ENCODE assay signal across 8 mouse cellular contexts in genomic region chr12:73909013-73909575, GRCm38 (mm10). TPM values are rescaled to one million over a fixed set of nuclear protein-coding genes. Genes with fewer than 3 reads are reported as not detected.
DNase-seq lines count a peak whose midpoint lies in the region; ATAC-seq lines count a peak whose summit lies in the region.

No protein-coding gene starts in this region.

- H3K9me3 ChIP-seq in megakaryocyte, embryonic 14.5 days: no peaks in the 10 kb centered on the region
- H3K9me3 ChIP-seq in embryonic facial prominence, embryonic 10.5 days: no peaks in the 10 kb centered on the region
- H3K9me3 ChIP-seq in intestine, embryonic 15.5 days: no peaks in the 10 kb centered on the region
- H3K9me3 ChIP-seq in neural tube, embryonic 15.5 days (replicated peaks): no peaks in the 10 kb centered on the region

- no peak for ATAC-seq in megakaryocyte, adult 5-6 weeks (ENCODE audit: poor library complexity, severe bottlenecking)
- ATAC-seq in intestine, embryonic 15.5 days: no peak
- no peak for ATAC-seq in neural tube, embryonic 15.5 days (ENCODE audit: low FRiP score)

- no peaks in the 10 kb centered on the region for H3K36me3 ChIP-seq in megakaryocyte, embryonic 14.5 days (replicated peaks; ENCODE audit: low read length)
- H3K36me3 ChIP-seq in embryonic facial prominence, embryonic 10.5 days (replicated peaks): no peaks in the 10 kb centered on the region
- H3K36me3 ChIP-seq in intestine, embryonic 15.5 days: no peaks in the 10 kb centered on the region
- no peaks in the 10 kb centered on the region for H3K36me3 ChIP-seq in neural tube, embryonic 15.5 days

- H3K4me3 ChIP-seq in megakaryocyte, embryonic 14.5 days (replicated peaks): peak overlapping the region; percentile 97
- peak overlapping the region; percentile 96 for H3K4me3 ChIP-seq in embryonic facial prominence, embryonic 10.5 days
- H3K4me3 ChIP-seq in intestine, embryonic 15.5 days (replicated peaks): peak overlapping the region; percentile 80
- peak overlapping the region; percentile 71 for H3K4me3 ChIP-seq in neural tube, embryonic 15.5 days (replicated peaks)

- H3K4me2 ChIP-seq in intestine, embryonic 15.5 days (replicated peaks): peak overlapping the region; percentile 70
- peak overlapping the region; percentile 62 for H3K4me2 ChIP-seq in neural tube, embryonic 15.5 days

- H3K4me1 ChIP-seq in megakaryocyte, embryonic 14.5 days: peaks cover 15% of the 10 kb centered on the region; the same call in 1 of the 2 replicates
- peaks cover 31% of the 10 kb centered on the region for H3K4me1 ChIP-seq in embryonic facial prominence, embryonic 10.5 days
- H3K4me1 ChIP-seq in intestine, embryonic 15.5 days (replicated peaks): no peaks in the 10 kb centered on the region
- peaks cover 18% of the 10 kb centered on the region for H3K4me1 ChIP-seq in neural tube, embryonic 15.5 days

- no peaks in the 10 kb centered on the region for H3K27me3 ChIP-seq in megakaryocyte, embryonic 14.5 days (replicated peaks)
- H3K27me3 ChIP-seq in embryonic facial prominence, embryonic 10.5 days (replicated peaks; ENCODE audit: low read depth, poor library complexity, severe bottlenecking): no peaks in the 10 kb centered on the region
- H3K27me3 ChIP-seq in intestine, embryonic 15.5 days (replicated peaks): no peaks in the 10 kb centered on the region
- H3K27me3 ChIP-seq in neural tube, embryonic 15.5 days (replicated peaks): no peaks in the 10 kb centered on the region

- peak overlapping the region; percentile 94 for H3K9ac ChIP-seq in intestine, embryonic 15.5 days
- H3K9ac ChIP-seq in neural tube, embryonic 15.5 days (replicated peaks): peak overlapping the region; percentile 99

- intact Hi-C loops in left cerebral cortex, postnatal 14 days (cut with DNase I): loop anchor here (2.0 kb wide), 1 partner anchor 200 kb away; no protein-coding TSS in a partner anchor

- no peak for DNase-seq in embryonic facial prominence, embryonic 10.5 days (ENCODE audit: low spot score)
- DNase-seq in left cerebral cortex, postnatal 14 days (ENCODE audit: low spot score in 2 of 2): no peak
- DNase-seq in kidney, postnatal 25 days: no peak
- no peak for DNase-seq in spleen, postnatal 14 days (ENCODE audit: low spot score in 2 of 2)

- 13% methylated on average over 6 of the region's 6 CpGs for WGBS in embryonic facial prominence, embryonic 10.5 days
- WGBS in intestine, embryonic 15.5 days: 2% methylated on average over 6 of the region's 6 CpGs
- WGBS in neural tube, embryonic 15.5 days: 4% methylated on average over 6 of the region's 6 CpGs

- H3K27ac ChIP-seq in embryonic facial prominence, embryonic 10.5 days (replicated peaks): peak overlapping the region; percentile 99
- H3K27ac ChIP-seq in intestine, embryonic 15.5 days: no peak overlapping the region
- H3K27ac ChIP-seq in neural tube, embryonic 15.5 days (replicated peaks): no peak overlapping the region

RNA-seq across cellular contexts. Expression of gene Hif1a, which starts 7.9 kb away (rescaled TPM):
- 1.3 and 2.8 TPM in 2 replicates for polyA plus RNA-seq in megakaryocyte, embryonic 14.5 days (2012; ENCODE audit: insufficient read depth, low replicate concordance)
- 68.4 and 70.9 TPM in 2 replicates for total RNA-seq in megakaryocyte, adult 5-6 weeks (2015)
- total RNA-seq in megakaryocyte, adult 5-6 weeks (2017): 85.4 and 89.4 TPM in 2 replicates
- 90.5 and 91.7 TPM in 2 replicates for polyA plus RNA-seq in embryonic facial prominence, embryonic 10.5 days (2016; fragmentation: Nextera tagmentation; extraction: Ambion mirVana)
- polyA plus RNA-seq in intestine, embryonic 15.5 days (2015; fragmentation: Nextera tagmentation; extraction: Ambion mirVana): 56.2 and 68.8 TPM in 2 replicates
- 74.0 and 74.1 TPM in 2 replicates for polyA plus RNA-seq in neural tube, embryonic 15.5 days (2015; fragmentation: Nextera tagmentation; extraction: Ambion mirVana)
- 10 to 100 TPM; 62.0 to 67.4 TPM for total RNA-seq in left cerebral cortex, postnatal 14 days (2021)

RNA-seq across cellular contexts. Expression of gene Gm49321, which starts 28.4 kb away (rescaled TPM):
- not detected in 2 replicates for polyA plus RNA-seq in megakaryocyte, embryonic 14.5 days (2012; ENCODE audit: insufficient read depth, low replicate concordance)
- total RNA-seq in megakaryocyte, adult 5-6 weeks (2015): 1.2 and 3.2 TPM in 2 replicates
- not detected in 2 replicates for total RNA-seq in megakaryocyte, adult 5-6 weeks (2017)
- 12.4 and 13.8 TPM in 2 replicates for polyA plus RNA-seq in embryonic facial prominence, embryonic 10.5 days (2016; fragmentation: Nextera tagmentation; extraction: Ambion mirVana)
- 10.2 and 11.2 TPM in 2 replicates for polyA plus RNA-seq in intestine, embryonic 15.5 days (2015; fragmentation: Nextera tagmentation; extraction: Ambion mirVana)
- polyA plus RNA-seq in neural tube, embryonic 15.5 days (2015; fragmentation: Nextera tagmentation; extraction: Ambion mirVana): 22.6 and 23.1 TPM in 2 replicates
- total RNA-seq in left cerebral cortex, postnatal 14 days (2021): 10 to 100 TPM; 12.6 to 17.3 TPM

RNA-seq across cellular contexts. Expression of gene Snapc1, which starts 55.2 kb away (rescaled TPM):
- polyA plus RNA-seq in megakaryocyte, embryonic 14.5 days (2012; ENCODE audit: insufficient read depth, low replicate concordance): 5.8 TPM in 1 of 2 replicates, not detected in the other
- total RNA-seq in megakaryocyte, adult 5-6 weeks (2015): 5.9 and 7.3 TPM in 2 replicates
- 10.1 and 23.8 TPM in 2 replicates for total RNA-seq in megakaryocyte, adult 5-6 weeks (2017)
- polyA plus RNA-seq in embryonic facial prominence, embryonic 10.5 days (2016; fragmentation: Nextera tagmentation; extraction: Ambion mirVana): 20.5 and 20.6 TPM in 2 replicates
- polyA plus RNA-seq in intestine, embryonic 15.5 days (2015; fragmentation: Nextera tagmentation; extraction: Ambion mirVana): 15.5 and 16.8 TPM in 2 replicates
- 33.5 and 35.1 TPM in 2 replicates for polyA plus RNA-seq in neural tube, embryonic 15.5 days (2015; fragmentation: Nextera tagmentation; extraction: Ambion mirVana)
- total RNA-seq in left cerebral cortex, postnatal 14 days (2021): 10 to 100 TPM; 36.7 to 42.4 TPM

Comparison
In these comparisons a context has a peak if more than half of its experiments do, and no peak if none do; other contexts are left out.
1. RNA of gene Hif1a, which starts 7.9 kb away (polyA plus RNA-seq): 90.5 to 91.7 TPM in embryonic facial prominence, embryonic 10.5 days, 74.0 to 74.1 TPM in neural tube, embryonic 15.5 days and 56.2 to 68.8 TPM in intestine, embryonic 15.5 days; 1.3 to 2.8 TPM in megakaryocyte, embryonic 14.5 days; every median in the first group is over 10 times any median in the second.
2. RNA of gene Gm49321, which starts 28.4 kb away (polyA plus RNA-seq): 22.6 to 23.1 TPM in neural tube, embryonic 15.5 days, 12.4 to 13.8 TPM in embryonic facial prominence, embryonic 10.5 days and 10.2 to 11.2 TPM in intestine, embryonic 15.5 days; not detected in megakaryocyte, embryonic 14.5 days; every median in the first group is over 10 times any median in the second.
3. Peak in every context shown above with its lines, with median percentiles within 50 percentile points of each other: H3K4me3 ChIP-seq.